Mouse (Mus musculus) CH12.LX (cell line): ENCODE results near the gene Sparcl1.

ENCODE experiments used
- CTCF ChIP-seq, 2 experiments: IDR thresholded peaks in 1 of 2; conservative IDR thresholded peaks in 1 of 2; 2 replicates each; pipeline ENCODE4 v1.5.1; 2011 to 2012; ENCODE audit warnings: low read depth in 2 of 2, low read length in 2 of 2, improper control_type of control experiment in 1 of 2, inconsistent platforms in 1 of 2, mild to moderate bottlenecking in 1 of 2, moderate library complexity in 1 of 2
- EP300 ChIP-seq: IDR thresholded peaks from 2 replicates; pipeline ENCODE4 v1.6.1; 2011; ENCODE audit warnings: low read length, improper control_type of control experiment
- GABPA ChIP-seq: IDR thresholded peaks from 2 replicates; pipeline ENCODE4 v1.6.1; 2012; ENCODE audit warnings: low read depth, low read length, improper control_type of control experiment, inconsistent platforms; ENCODE audit not compliant: insufficient replicate concordance
- POLR2A ChIP-seq: IDR thresholded peaks from 2 replicates; pipeline ENCODE4 v1.6.1; 2011; ENCODE audit warnings: low read depth, mild to moderate bottlenecking, improper control_type of control experiment, low read length
- USF1 ChIP-seq: IDR thresholded peaks from 2 replicates; pipeline ENCODE4 v1.6.1; 2014; ENCODE audit warnings: low read depth, mild to moderate bottlenecking, inconsistent platforms, low read length, improper control_type of control experiment
- ZMIZ1 ChIP-seq: IDR thresholded peaks from 2 replicates; pipeline ENCODE4 v1.6.1; 2012; ENCODE audit warnings: low read depth, mild to moderate bottlenecking, inconsistent platforms, low read length, improper control_type of control experiment

- no peak for TF ChIP-seq CTCF (conservative IDR thresholded peaks at IDR 0.05 in 1 of 2, IDR thresholded peaks at IDR 0.05 in 1 of 2; ENCODE audit: low read depth in 2 of 2, low read length in 2 of 2)
- TF ChIP-seq POLR2A = no peak
- TF ChIP-seq EP300 = no peak
- no peak for TF ChIP-seq GABPA
- no peak for TF ChIP-seq USF1
- TF ChIP-seq ZMIZ1 = no peak
Measured at GRCm38 (mm10) chr5:104115890-104116289, 2.4 kb upstream of the Sparcl1 start.
